Mouse (Mus musculus) heart, embryonic 16.5 days (tissue): ENCODE measurements at regions not wholly inside any gene's neighbourhood (a gene's known extent, or its start where the extent isn't known, plus 50 kb on each side); places are given as distances from the start of the nearest gene placed in this dataset.

Experiments used
- ATAC-seq: fragments of 200-750 bp; cut with Nextera tagmentation; replicated peaks from 2 replicates; pipeline ENCODE4 v1.8.0; 2017; ENCODE audit warnings: moderate number of reproducible peaks; ENCODE audit not compliant: insufficient read depth, low FRiP score; ENCODE audit errors: extremely low read depth
- H3K27ac ChIP-seq: fragments of 300-500 bp; sonication (generic); 2 replicates; pipeline ENCODE4 v1.5.1; 2014; ENCODE audit warnings: mild to moderate bottlenecking, low read length, control low read depth, moderate library complexity
- H3K27me3 ChIP-seq: fragments of 300-500 bp; sonication (generic); 2 replicates; pipeline ENCODE4 v1.6.1; 2014; ENCODE audit warnings: low read length, mixed read lengths; ENCODE audit not compliant: control insufficient read depth, insufficient read depth
- H3K36me3 ChIP-seq: fragments of 300-500 bp; sonication (generic); 2 replicates; pipeline ENCODE4 v1.6.1; 2014; ENCODE audit not compliant: control insufficient read depth, insufficient read depth
- H3K4me1 ChIP-seq: fragments of 300-500 bp; sonication (generic); 2 replicates; pipeline ENCODE4 v1.6.1; 2014; ENCODE audit warnings: low read length, mixed read lengths; ENCODE audit not compliant: control insufficient read depth, insufficient read depth
- H3K4me2 ChIP-seq: fragments of 300-500 bp; sonication (generic); 2 replicates; pipeline ENCODE4 v1.6.1; 2014; ENCODE audit warnings: low read depth, mild to moderate bottlenecking, control low read depth, low read length
- H3K4me3 ChIP-seq: fragments of 300-500 bp; sonication (generic); 2 replicates; pipeline ENCODE4 v1.5.1; 2014; ENCODE audit warnings: mild to moderate bottlenecking, control low read depth, low read length
- H3K9ac ChIP-seq: fragments of 300-500 bp; sonication (generic); 2 replicates; pipeline ENCODE4 v1.6.1; 2014; ENCODE audit warnings: low read length, control low read depth
- H3K9me3 ChIP-seq: fragments of 300-500 bp; sonication (generic); replicated peaks from 2 replicates; pipeline ENCODE4 v1.6.1; 2016; ENCODE audit warnings: low read length; ENCODE audit not compliant: control insufficient read depth
- WGBS: fragments of 180-500 bp; shearing (Covaris S2); extraction: QIAGEN DNeasy Blood & Tissue Kit; methylation state at CpG from one replicate; pipeline ENCODE4 v1.1.7; 2014; 5-methylcytosine and 5-hydroxymethylcytosine counted together

GRCm38 (mm10) chr13:111929908-111930307 lies 121.1 kb upstream of the Map3k1 start:
- no peak overlapping the region for H3K4me3 ChIP-seq
- no peak overlapping the region for H3K27ac ChIP-seq
- ATAC-seq = no peak
- no peaks in the 10 kb centered on the region; the same call in 1 of the 2 replicates for H3K4me1 ChIP-seq
- H3K4me2 ChIP-seq = no peak overlapping the region
- H3K9me3 ChIP-seq = no peaks in the 10 kb centered on the region
- WGBS = 67% methylated on average over 1 of the region's 1 CpGs
- H3K36me3 ChIP-seq = no peaks in the 10 kb centered on the region
- H3K9ac ChIP-seq = no peak overlapping the region
- H3K27me3 ChIP-seq = no peaks in the 10 kb centered on the region

GRCm38 (mm10) chr13:111932464-111932863 lies 123.7 kb upstream of the Map3k1 start:
- Histone ChIP-seq H3K27ac (no peak overlapping the region), H3K4me3 (no peak overlapping the region), H3K4me2 (no peak overlapping the region), H3K4me1 (peaks cover 11% of the 10 kb centered on the region), H3K9me3 (no peaks in the 10 kb centered on the region), H3K36me3 (no peaks in the 10 kb centered on the region), H3K9ac (no peak overlapping the region), H3K27me3 (no peaks in the 10 kb centered on the region)
- ATAC-seq = no peak
- WGBS = 61% methylated on average over 3 of the region's 3 CpGs

GRCm38 (mm10) chr13:111933526-111934240 lies 124.9 kb upstream of the Map3k1 start:
- WGBS = 64% methylated on average over 8 of the region's 8 CpGs
- no peaks in the 10 kb centered on the region for H3K36me3 ChIP-seq
- peaks cover 11% of the 10 kb centered on the region for H3K4me1 ChIP-seq
- ATAC-seq = no peak
- no peak overlapping the region for H3K4me3 ChIP-seq
- no peaks in the 10 kb centered on the region for H3K9me3 ChIP-seq
- no peak overlapping the region for H3K27ac ChIP-seq
- no peaks in the 10 kb centered on the region for H3K27me3 ChIP-seq
- H3K4me2 ChIP-seq = no peak overlapping the region
- H3K9ac ChIP-seq = no peak overlapping the region

- 43% methylated on average over 1 of the region's 1 CpGs for WGBS
- H3K4me2 ChIP-seq = no peak overlapping the region
- H3K4me1 ChIP-seq = peaks cover 14% of the 10 kb centered on the region
- no peaks in the 10 kb centered on the region for H3K36me3 ChIP-seq
- no peaks in the 10 kb centered on the region for H3K27me3 ChIP-seq
- no peak overlapping the region for H3K4me3 ChIP-seq
- no peaks in the 10 kb centered on the region for H3K9me3 ChIP-seq
- no peak overlapping the region for H3K9ac ChIP-seq
- 0 out of 2 replicates have a peak overlapping the region, but pooled peaks have one; percentile 23 for H3K27ac ChIP-seq
- ATAC-seq = no peak
Observed at GRCm38 (mm10) chr13:111935721-111936080, 126.9 kb upstream of the Map3k1 start.

- no peak overlapping the region for H3K9ac ChIP-seq
Observed at GRCm38 (mm10) chr13:111936081-111936857, 127.5 kb upstream of the Map3k1 start.

GRCm38 (mm10) chr13:111936983-111937382 lies 128.2 kb upstream of the Map3k1 start:
- Histone ChIP-seq H3K4me3 (no peak overlapping the region), H3K27me3 (no peaks in the 10 kb centered on the region), H3K9me3 (no peaks in the 10 kb centered on the region), H3K4me2 (no peak overlapping the region), H3K9ac (no peak overlapping the region), H3K4me1 (peaks cover 14% of the 10 kb centered on the region), H3K27ac (no peak overlapping the region), H3K36me3 (no peaks in the 10 kb centered on the region)
- ATAC-seq = peak; percentile 64; the same call in 1 of the 2 replicates
- 57% methylated on average over 8 of the region's 8 CpGs for WGBS

More at GRCm38 (mm10) chr13:111936081-111936857, 127.5 kb upstream of the Map3k1 start:
- H3K36me3 ChIP-seq = no peaks in the 10 kb centered on the region
- no peaks in the 10 kb centered on the region for H3K27me3 ChIP-seq
- 45% methylated on average over 9 of the region's 9 CpGs for WGBS
- H3K27ac ChIP-seq = 0 out of 2 replicates have a peak overlapping the region, but pooled peaks have one; percentile 23
- H3K9me3 ChIP-seq = no peaks in the 10 kb centered on the region
- H3K4me2 ChIP-seq = no peak overlapping the region
- 0 out of 2 replicates have a peak, but pooled peaks have one; percentile 20 for ATAC-seq
- no peak overlapping the region for H3K4me3 ChIP-seq
- H3K4me1 ChIP-seq = peaks cover 14% of the 10 kb centered on the region

GRCm38 (mm10) chr13:111938896-111939422 lies 130.2 kb upstream of the Map3k1 start:
- H3K4me2 ChIP-seq = no peak overlapping the region
- H3K27ac ChIP-seq = no peak overlapping the region
- H3K36me3 ChIP-seq = no peaks in the 10 kb centered on the region
- no peaks in the 10 kb centered on the region for H3K9me3 ChIP-seq
- WGBS = 33% methylated on average over 8 of the region's 8 CpGs
- H3K9ac ChIP-seq = no peak overlapping the region
- H3K4me3 ChIP-seq = no peak overlapping the region
- H3K4me1 ChIP-seq = peaks cover 14% of the 10 kb centered on the region
- no peak for ATAC-seq
- no peaks in the 10 kb centered on the region for H3K27me3 ChIP-seq

GRCm38 (mm10) chr13:111939534-111940115 lies 130.8 kb upstream of the Map3k1 start:
- Histone ChIP-seq H3K4me3 (no peak overlapping the region), H3K9me3 (no peaks in the 10 kb centered on the region), H3K27me3 (no peaks in the 10 kb centered on the region), H3K9ac (no peak overlapping the region), H3K4me2 (no peak overlapping the region), H3K36me3 (no peaks in the 10 kb centered on the region), H3K27ac (no peak overlapping the region), H3K4me1 (peaks cover 14% of the 10 kb centered on the region)
- WGBS = 60% methylated on average over 6 of the region's 6 CpGs
- no peak for ATAC-seq
